Mouse (Mus musculus) thymus, adult 2 months (tissue): Measurements from ENCODE around the gene Nhp2. TPM values are rescaled to one million over a fixed set of nuclear protein-coding genes. Genes with fewer than 3 reads are reported as not detected.

Experiments
- DNase-seq: peaks from one replicate; pipeline ENCODE4 v3.0.0; 2021
- H3K27ac ChIP-seq: fragments of 200-500 bp; 2 replicates; pipeline ENCODE4 v1.5.1; 2012; ENCODE audit warnings: low read length, control low read depth; ENCODE audit not compliant: control insufficient read depth, insufficient read depth
- H3K27me3 ChIP-seq: fragments of 200-500 bp; 2 replicates; pipeline ENCODE4 v1.6.1; 2012; ENCODE audit warnings: mild to moderate bottlenecking, low read length, moderate library complexity, mixed read lengths; ENCODE audit not compliant: control insufficient read depth, insufficient read depth
- H3K36me3 ChIP-seq: fragments of 200-500 bp; 2 replicates; pipeline ENCODE4 v1.6.1; 2012; ENCODE audit warnings: mild to moderate bottlenecking, low read length, moderate library complexity; ENCODE audit not compliant: control insufficient read depth, insufficient read depth
- H3K4me1 ChIP-seq: fragments of 200-500 bp; replicated peaks from 2 replicates; pipeline ENCODE4 v1.6.1; 2012; ENCODE audit warnings: low read length; ENCODE audit not compliant: control insufficient read depth, insufficient read depth
- H3K4me3 ChIP-seq: fragments of 200-500 bp; 2 replicates; pipeline ENCODE4 v1.5.1; 2012; ENCODE audit warnings: mild to moderate bottlenecking, low read length, control low read depth, moderate library complexity; ENCODE audit not compliant: control insufficient read depth, insufficient read depth
- CTCF ChIP-seq: fragments of 200-500 bp; IDR thresholded peaks from 2 replicates; pipeline ENCODE4 v1.5.1; 2012; ENCODE audit warnings: mild to moderate bottlenecking, control low read depth, low read length, moderate library complexity, borderline replicate concordance; ENCODE audit not compliant: control insufficient read depth, poor library complexity, insufficient read depth; ENCODE audit errors: extremely low read depth
- POLR2A ChIP-seq: fragments of 200-500 bp; IDR thresholded peaks from 2 replicates; pipeline ENCODE4 v1.6.1; 2012; ENCODE audit warnings: mild to moderate bottlenecking, low read length, control low read depth, moderate library complexity; ENCODE audit not compliant: control insufficient read depth, poor library complexity, insufficient read depth; ENCODE audit errors: extremely low read depth
- WGBS: fragments of 180-500 bp; shearing (Covaris S2); methylation state at CpG from one replicate; pipeline ENCODE4 v1.1.7; 2018; 5-methylcytosine and 5-hydroxymethylcytosine counted together
- polyA plus RNA-seq: library from polyadenylated mRNA; depleted of rRNA; stranded (reverse); fragments of >200 nt; gene quantifications from 2 replicates; pipeline ENCODE4 v1.2.3, GENCODE M21; 2012

Nhp2 gene
- polyA plus RNA-seq, 1 experiment: 70.8 TPM

DNA sequence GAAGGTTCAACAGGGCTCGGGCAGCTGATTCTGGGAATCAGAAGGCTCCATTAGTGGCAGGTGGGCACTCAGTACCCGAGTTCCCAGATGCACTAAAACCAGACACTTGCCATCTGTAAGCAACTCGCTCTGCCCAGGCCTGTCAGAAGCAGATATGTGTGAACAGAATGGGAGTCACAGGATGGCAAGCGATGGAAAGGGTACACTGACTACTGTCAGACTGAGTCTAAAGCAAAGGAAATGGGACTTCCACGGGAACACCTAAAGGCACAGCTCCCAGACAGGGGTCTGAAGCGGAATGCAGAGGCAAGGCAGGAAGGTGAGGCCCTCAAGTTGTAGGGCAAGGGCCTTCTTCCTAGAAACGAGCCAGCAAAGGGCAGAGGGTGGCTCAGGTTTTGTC lies 26.7 kb downstream of the Nhp2 start:
- Histone ChIP-seq H3K27me3 (no peaks in the 10 kb centered on the region), H3K36me3 (no peaks in the 10 kb centered on the region), H3K4me1 (peaks cover 84% of the 10 kb centered on the region), H3K27ac (peak overlapping the region; percentile 28; the same call in 1 of the 2 replicates), H3K4me3 (no peak overlapping the region)
- no peak for TF ChIP-seq POLR2A
- no peak for TF ChIP-seq CTCF
- WGBS: 80% methylated on average over 7 of the region's 7 CpGs
- no peak for DNase-seq

DNA sequence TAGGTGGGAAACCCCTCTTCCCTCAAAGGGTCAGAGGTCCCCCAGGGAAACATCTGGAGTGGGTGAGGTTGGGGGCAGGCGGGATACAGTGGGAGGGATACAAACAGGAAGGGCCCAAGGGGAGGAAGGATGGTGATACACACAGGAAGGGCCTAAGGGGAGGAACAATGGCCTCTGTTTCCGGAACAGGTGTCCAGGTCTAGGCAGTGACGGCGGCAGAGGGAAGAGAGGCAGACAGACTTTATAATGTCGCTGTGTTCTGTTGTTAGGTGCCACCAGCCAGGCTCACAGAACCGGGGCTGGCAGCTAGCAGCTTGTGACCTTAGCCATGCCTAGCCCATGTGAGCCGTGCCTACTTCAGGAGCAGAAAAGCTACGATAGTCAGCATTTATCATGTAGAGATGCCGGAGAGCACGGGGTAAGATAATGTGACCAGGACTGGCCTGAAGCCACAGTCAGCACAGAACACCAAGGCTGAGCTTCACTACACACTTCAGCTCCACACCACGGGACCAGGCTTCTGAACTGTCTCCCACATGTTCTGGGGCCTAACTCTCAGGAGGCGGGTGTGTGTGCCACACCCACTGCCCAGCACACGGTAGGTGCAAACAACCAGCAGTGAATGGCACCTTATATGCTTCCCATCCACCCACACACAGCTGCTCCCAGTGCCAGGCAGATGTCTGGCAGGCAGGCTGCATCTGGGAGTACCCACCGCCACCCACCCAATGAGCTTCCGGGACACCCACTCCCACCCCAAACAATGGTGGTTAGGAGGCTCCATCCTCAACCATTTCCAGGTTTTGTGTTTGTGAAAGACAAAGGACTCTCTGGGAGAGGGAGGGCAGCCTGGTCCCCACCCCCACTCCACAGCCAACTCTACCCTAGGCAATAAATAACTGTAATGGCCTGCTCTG lies 27.5 kb downstream of the Nhp2 start:
- Histone ChIP-seq H3K4me1 (peaks cover 79% of the 10 kb centered on the region), H3K27ac (peak overlapping the region; percentile 28), H3K4me3 (no peak overlapping the region), H3K36me3 (no peaks in the 10 kb centered on the region), H3K27me3 (no peaks in the 10 kb centered on the region)
- peak; percentile 43 for DNase-seq
- TF ChIP-seq CTCF: 0 out of 2 replicates have a peak, but pooled peaks have one; percentile 10
- TF ChIP-seq POLR2A: no peak
- WGBS: 39% methylated on average over 15 of the region's 15 CpGs

DNA sequence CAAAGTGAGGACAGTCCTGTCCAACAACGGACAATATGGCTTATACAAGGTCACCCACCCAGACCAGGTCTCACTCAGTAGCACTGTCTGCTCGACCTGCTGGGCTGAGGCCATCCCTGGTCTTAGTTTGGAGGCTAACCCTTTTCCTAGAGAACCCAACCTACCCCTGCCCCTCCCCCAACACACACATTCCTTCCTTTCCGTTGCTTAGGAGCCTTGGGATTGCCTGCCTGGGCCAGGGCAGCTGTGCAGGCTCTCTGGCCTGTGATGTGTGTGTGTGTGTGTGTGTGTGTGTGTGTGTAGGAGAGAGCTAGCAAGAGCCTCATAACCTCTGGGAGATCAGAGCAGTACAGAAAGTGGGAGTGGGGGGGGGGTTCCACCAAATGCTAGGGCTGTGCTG lies 29.0 kb downstream of the Nhp2 start:
- no peak for TF ChIP-seq CTCF
- no peak for TF ChIP-seq POLR2A
- no peak for DNase-seq
- H3K27me3 ChIP-seq: no peaks in the 10 kb centered on the region
- no peak overlapping the region for H3K4me3 ChIP-seq
- no peak overlapping the region for H3K27ac ChIP-seq
- H3K36me3 ChIP-seq: no peaks in the 10 kb centered on the region
- 89% methylated on average over 3 of the region's 3 CpGs for WGBS
- H3K4me1 ChIP-seq: peaks cover 64% of the 10 kb centered on the region

DNA sequence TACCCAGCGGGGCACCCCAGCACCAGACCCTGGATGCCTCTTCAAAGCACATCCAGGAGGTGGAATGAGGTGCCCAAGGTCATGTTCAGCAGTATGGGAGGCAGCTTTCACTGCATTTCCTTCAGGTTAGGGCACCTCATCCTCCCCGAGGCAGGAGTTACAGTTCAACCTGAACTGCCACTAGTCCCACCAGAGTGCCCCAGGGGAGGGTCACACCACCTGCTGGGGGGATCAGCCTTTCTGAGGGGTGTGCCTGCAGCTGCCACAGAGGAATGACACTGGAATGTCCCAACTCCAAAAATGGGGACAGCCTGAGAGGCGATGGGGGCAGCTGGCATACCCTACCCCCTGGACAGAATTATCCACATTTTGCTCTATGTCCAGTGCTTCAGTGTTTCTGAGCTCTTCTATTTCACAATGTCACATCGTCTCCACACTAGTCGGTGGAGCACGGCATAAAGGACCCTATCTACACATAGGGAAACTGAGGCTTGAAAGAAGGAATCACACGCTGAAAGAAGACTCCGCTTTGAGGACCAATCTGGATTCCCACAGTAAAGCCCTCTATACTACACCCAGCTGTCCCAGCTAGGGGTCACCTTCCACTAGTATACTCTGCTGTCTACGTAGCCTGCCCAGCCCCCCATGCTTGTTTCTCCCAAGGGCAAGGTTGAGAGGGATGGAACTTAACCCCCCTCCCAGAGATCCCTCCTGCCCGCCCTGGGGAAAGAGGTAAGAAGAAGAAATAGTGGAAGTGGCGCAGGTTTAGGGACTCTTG lies 29.8 kb downstream of the Nhp2 start:
- Histone ChIP-seq H3K27ac (no peak overlapping the region), H3K4me3 (peak overlapping the region; percentile 82), H3K4me1 (peaks cover 58% of the 10 kb centered on the region), H3K36me3 (no peaks in the 10 kb centered on the region), H3K27me3 (no peaks in the 10 kb centered on the region)
- DNase-seq: no peak
- WGBS: 53% methylated on average over 11 of the region's 11 CpGs
- TF ChIP-seq POLR2A (no peak), CTCF (no peak)

DNA sequence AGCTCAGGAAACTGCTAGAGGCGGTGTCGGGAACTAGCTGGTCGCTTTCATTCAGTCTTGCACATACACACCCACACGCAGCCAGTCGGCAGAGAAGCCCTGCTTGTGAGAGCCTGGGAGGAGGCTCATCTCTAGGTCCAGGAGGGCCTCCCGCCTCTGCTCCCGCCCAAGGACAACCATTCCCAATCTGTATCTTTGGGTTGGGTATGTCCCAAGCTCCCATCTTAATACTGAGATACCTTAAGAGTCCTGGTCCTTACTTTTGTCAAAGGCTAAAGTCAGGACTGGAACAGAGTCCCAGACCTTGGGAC lies 30.3 kb downstream of the Nhp2 start:
- peaks cover 53% of the 10 kb centered on the region for H3K4me1 ChIP-seq
- H3K36me3 ChIP-seq: no peaks in the 10 kb centered on the region
- H3K27me3 ChIP-seq: no peaks in the 10 kb centered on the region
- no peak overlapping the region for H3K27ac ChIP-seq
- TF ChIP-seq POLR2A: no peak
- no peak for TF ChIP-seq CTCF
- H3K4me3 ChIP-seq: peak overlapping the region; percentile 82
- 2% methylated on average over 7 of the region's 7 CpGs for WGBS
- no peak for DNase-seq

DNA sequence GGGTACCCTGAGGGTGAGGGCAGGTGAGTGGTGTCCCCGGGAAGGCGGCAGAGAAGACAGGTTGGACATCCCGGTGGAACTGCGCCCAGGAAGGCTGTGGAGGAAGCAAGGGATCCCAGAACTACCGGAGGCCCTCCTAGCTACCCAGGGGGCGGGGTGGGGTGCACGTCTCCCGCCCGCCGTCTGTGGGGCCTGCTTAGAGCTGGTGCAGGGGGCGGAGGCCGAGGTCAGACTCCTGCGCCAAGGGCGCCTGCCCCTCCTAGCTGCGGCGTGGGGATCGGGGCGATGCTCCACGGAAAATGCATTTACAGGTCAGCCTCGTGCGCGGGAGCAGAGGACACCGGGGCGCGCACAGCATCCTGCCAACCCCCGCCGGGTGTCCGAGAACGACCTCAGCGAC lies 30.7 kb downstream of the Nhp2 start:
- under 1% methylated on average over 30 of the region's 30 CpGs for WGBS
- peak overlapping the region; percentile 82 for H3K4me3 ChIP-seq
- no peaks in the 10 kb centered on the region for H3K27me3 ChIP-seq
- TF ChIP-seq CTCF (no peak), POLR2A (no peak)
- peaks cover 49% of the 10 kb centered on the region for H3K4me1 ChIP-seq
- peak; percentile 60 for DNase-seq
- H3K27ac ChIP-seq: no peak overlapping the region
- H3K36me3 ChIP-seq: no peaks in the 10 kb centered on the region
